Mouse (Mus musculus): ENCODE measurements around the gene Akt1.

GRCm38 (mm10) chr12:112648081-112648480, 26.6 kb downstream of the Akt1 start:
- TF ChIP-seq CTCF (IDR thresholded peaks at IDR 0.05; ENCODE audit: borderline replicate concordance, extremely low read depth, insufficient read depth, insufficient read length) (no peak), POLR2A (IDR thresholded peaks at IDR 0.05; ENCODE audit: borderline replicate concordance, extremely low read depth, insufficient read depth, insufficient read length, poor library complexity, severe bottlenecking) (no peak)

Measured in brain, embryonic 14.5 days (tissue).